Mouse (Mus musculus) cortical plate, adult 2 months (tissue): ENCODE data around the gene Nfya.

Experiments
- CTCF ChIP-seq: fragments of 200-500 bp; IDR thresholded peaks from 2 replicates; pipeline ENCODE4 v1.5.1; 2011; ENCODE audit warnings: mild to moderate bottlenecking, control low read depth, low read length; ENCODE audit not compliant: insufficient read depth; ENCODE audit errors: extremely low read depth
- POLR2A ChIP-seq: fragments of 200-500 bp; IDR thresholded peaks from 2 replicates; pipeline ENCODE4 v1.6.1; 2011; ENCODE audit warnings: mild to moderate bottlenecking, low read length, control low read depth; ENCODE audit not compliant: insufficient read depth; ENCODE audit errors: extremely low read depth

DNA sequence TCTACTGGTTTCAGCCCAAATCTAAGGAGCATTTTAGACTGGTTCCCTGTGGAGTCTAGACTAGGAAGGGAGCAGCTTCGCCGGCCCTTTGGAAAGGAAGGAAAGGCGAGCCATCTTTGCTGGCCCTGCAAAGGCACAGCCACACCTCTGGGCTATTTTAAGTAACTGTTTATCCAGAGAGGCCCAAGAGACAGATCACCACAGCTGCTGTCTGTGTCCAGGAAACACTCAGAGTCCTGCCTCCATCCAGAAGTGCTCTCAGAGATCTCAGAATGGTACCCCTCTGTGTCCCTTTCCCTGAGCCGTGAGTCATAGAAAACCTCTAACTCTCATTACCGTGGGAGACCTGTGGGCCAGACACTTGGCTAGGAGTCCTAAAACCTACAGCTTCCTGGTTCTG is 20.7 kb upstream of the Nfya start:
- TF ChIP-seq CTCF, result no peak
- TF ChIP-seq POLR2A, result no peak
